Mouse (Mus musculus) ES-Bruce4 (cell line): ENCODE measurements around the gene Anks1b.

Source experiments
- CTCF ChIP-seq: IDR thresholded peaks from one replicate; pipeline ENCODE4 v1.8.1; 2011; ENCODE audit warnings: low read depth, low read length
- EP300 ChIP-seq: IDR thresholded peaks from 2 replicates; pipeline ENCODE4 v1.6.1; 2011; ENCODE audit warnings: low read depth, low read length; ENCODE audit not compliant: insufficient read depth
- POLR2A ChIP-seq: IDR thresholded peaks from one replicate; pipeline ENCODE4 v1.8.1; 2011; ENCODE audit warnings: low read length; ENCODE audit not compliant: insufficient read depth

GRCm38 (mm10) chr10:90599149-90599548, 725.8 kb downstream of the Anks1b start:
- TF ChIP-seq CTCF: no peak
- no peak for TF ChIP-seq POLR2A
- no peak for TF ChIP-seq EP300
